Mouse (Mus musculus) thymus, postnatal 36 days (tissue): ENCODE measurements around the gene Pdzd4.
A peak's percentile ranks its signal among the peaks of the same experiment; 100 is the strongest.

Experiments used
- DNase-seq, 2 experiments: peaks; one replicate each; pipeline ENCODE4 v3.0.0; 2022; ENCODE audit warnings: mixed read lengths in 2 of 2

The Pdzd4 gene

DNA sequence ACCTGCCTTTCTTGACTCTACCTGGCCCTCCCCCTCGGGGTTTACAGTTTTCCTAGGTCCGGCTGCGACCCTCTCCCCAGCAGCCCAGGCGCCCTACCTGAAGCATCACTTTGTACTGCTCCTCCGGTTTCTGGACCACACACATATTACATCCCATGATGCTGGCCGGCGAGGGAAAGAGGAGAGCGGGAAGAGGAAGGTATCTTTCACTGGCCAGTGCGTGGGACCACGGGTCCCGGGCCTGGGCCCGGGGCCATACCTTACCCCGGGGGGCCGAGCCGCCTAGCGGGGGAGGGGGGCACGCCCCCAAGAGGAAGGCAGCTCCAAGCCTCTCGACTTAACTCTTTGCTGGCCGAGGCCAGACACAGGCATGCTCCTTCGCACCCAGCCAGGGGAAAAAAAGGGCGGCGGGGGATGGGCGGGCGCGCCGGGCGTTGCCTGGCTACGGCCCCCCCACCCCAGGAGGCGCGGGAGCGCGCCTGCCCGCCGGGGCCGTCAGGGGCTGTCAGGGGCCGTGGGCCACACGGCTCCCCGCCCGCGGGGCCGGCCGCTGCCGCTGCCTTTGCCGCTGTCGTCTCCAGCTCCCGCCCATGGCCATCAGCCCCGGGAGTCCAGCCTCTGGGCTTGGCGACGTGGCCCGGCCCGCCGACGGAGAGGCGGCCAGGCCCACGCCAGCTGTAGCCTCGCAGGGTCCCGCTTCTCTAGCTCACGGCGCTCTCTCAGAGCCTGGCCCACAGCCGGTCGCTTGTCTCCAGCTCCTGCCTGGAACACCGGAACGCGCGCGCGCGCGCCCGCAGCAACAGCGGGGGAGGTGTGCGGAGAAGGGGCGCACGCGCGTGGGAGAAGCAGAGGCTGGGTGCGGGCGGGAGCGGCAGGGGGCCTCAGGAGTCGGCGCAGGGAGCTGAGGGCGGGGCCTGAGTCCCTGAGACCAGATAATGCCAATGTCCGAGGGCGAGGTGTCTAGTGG is at the start of gene Pdzd4:
Gene Pdzd4, minus strand, starts transcription at position 785 of the 967 bp plus-strand sequence.
- DNase-seq: peak; percentile 61 to 77

DNA sequence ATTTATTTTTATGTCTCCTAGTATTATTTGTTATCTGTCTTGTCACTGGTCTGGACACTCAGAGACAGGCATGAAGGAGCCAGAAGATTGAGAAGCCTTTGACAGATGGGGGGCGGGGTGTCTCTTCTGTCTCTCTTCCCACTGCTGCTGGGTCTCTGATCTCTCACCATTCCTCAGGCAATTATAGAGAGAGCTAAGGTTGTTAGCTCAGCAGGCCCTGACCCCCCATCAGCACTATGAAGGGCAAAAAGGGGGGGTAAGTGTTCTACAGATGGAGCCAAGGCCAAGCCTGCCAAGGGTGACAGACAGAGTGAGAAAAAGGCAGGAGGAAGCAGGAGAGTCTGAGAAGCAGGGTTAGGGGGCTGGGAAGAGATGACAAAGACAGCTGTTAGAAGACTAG is 47.2 kb upstream of the Pdzd4 start:
- DNase-seq: no peak

GRCm38 (mm10) chrX:73871474-73871873 is 46.7 kb upstream of the Pdzd4 start:
- DNase-seq: no peak

DNA sequence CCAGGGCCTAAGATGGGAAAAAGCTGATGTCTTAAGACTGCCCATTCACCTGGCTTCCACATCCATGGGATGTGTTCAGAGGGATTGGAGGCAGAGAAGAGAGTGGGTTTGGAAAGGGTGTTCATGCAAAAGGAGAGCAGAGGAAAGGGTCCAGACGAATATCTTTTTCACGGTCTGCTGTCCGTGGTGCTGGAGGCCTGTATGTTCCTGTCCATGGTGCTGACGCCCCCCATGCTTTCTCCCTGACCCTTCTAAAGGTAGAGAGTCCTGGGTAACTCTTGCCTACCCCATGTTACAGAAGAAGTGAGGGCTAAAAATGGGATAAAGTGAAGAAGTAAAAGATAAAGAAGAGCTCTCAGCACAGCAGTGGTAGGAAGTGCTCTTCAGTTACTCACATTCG is 44.6 kb upstream of the Pdzd4 start:
- peak; percentile 12 to 34 for DNase-seq

DNA sequence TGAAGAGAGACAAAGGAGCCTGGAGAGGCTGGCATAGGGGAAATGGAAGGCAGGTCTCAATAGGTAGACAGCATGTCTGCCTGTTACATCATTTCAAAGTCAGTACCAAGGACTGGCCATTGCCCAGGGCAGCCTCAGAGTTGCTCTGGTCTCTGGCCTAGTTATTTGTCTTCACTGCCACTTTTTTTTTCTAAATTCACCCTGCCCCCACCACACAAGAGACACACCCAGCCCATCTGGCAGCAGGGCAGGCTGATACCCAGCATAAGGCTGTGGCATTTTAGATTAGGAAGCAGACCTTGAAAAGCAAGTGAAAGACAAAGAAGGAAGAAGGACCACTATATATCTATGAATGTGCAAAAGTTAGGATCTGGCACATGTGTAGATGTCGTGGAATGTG is 43.1 kb upstream of the Pdzd4 start:
- no peak for DNase-seq

DNA sequence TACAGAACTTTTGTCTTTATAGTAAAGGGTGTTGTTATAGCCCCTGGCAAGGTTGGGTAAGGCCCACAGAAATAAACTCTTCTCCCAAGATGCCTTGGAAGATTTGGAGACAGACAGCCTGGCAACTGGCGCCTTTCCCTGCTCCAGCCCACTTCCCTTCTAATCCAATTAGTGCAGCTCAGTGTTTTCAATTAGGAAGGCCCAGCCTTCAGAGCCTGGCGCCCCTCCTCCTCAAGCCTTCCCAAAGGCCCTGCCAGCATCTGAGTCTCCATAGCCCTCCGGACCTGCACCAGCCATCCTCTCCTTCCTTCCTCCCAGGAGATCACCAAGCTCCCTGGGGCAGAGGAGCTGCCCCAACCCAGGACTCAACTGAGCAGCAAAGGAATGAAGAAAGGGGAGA is 42.5 kb upstream of the Pdzd4 start:
- no peak for DNase-seq

DNA sequence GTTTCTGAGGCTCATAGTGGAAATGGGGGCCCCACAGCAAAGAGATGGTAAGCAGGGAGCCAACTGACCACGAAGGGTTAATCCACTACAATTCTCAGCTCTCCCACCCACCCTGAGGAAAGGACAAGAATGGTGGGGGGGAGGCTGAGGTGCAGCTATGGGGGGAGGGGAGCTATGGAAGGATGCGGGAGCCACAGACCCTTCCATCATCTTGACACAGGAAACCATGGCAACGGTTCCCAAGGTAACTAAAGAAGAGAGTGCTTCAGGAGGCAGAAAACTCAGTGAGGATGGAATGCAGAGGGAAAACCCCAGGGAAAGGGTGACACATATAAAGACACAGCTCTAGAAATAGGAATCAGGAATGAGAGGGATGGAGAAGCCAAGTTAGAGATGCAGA is 39.9 kb upstream of the Pdzd4 start:
- DNase-seq: no peak

DNA sequence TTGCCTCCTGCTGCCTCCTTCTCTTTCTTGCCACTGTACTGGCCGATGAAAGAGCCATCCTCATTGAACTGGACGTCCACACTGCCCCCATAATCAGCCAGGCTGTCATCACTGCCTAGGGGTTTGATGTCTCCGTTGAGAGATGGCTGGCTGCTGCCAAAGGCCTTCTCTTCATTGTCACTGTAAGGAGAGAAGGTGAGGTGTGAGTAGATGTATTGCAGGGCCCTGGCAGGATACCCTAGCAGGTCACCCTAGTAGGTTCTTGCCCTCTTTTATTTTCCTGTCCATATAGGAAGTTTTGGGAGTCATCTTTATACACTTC is 30.3 kb upstream of the Pdzd4 start:
- DNase-seq: no peak

- DNase-seq: no peak
Measured at GRCm38 (mm10) chrX:73854326-73855086, 29.7 kb upstream of the Pdzd4 start.

DNA sequence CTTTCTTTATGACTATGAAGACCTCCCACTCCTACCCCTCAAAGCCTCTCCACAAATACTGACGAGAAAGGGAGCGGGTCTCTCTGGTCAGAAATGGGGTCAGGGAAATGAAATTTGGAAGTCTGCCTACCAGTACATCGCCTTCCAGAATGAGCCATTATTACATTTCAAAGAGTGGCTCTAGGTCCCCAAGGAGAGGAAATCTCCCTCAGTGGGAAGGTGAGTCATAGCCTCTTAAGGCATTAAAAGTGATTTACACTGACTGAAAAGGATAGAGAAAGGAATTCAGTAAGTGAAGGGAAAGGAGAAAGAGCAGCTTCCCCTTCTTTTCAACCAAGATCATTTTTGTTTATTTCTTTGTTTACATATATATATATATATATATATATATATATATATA is 11.9 kb upstream of the Pdzd4 start:
- DNase-seq: no peak

DNA sequence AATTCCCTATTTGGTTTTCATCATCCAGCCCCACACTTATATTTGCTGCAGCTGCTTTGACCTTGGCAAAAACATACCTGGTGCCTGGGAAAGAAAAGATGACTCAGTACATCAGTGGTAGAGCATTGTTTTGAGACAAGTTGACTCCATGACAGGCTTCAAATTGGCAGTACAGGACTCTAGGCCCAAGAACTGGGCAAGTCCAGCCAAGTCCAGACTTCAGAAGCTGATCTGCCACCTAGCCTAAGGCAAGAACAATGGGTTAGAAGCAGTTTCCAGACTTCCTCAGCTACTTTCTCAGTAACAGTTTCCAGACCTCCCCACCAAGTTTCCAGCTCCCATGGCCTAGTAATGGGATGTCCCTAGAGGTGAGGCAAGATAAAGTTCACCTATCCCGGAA is 11.0 kb upstream of the Pdzd4 start:
- no peak for DNase-seq

DNA sequence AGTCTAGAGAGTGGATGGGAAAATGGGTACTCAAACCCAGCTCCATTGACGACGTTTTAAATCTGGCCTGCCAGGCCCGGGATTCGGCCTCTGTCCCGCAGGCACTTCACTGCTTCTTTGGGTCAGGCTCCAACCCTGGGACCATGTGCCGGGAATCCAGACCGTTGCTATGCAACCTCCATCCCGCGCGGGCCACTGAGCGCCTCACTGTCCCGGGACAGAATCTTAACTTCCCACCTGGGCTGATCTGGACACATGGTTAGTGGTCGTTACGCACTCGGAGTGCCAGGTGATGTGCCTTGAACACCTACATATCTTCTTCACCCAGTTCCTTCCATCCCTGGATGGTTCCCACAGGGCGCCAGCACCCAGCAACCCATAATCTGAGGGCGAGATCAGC is 1.0 kb downstream of the Pdzd4 start:
- DNase-seq: no peak

- DNase-seq: no peak
Measured at GRCm38 (mm10) chrX:73816596-73817314, 8.0 kb downstream of the Pdzd4 start.

GRCm38 (mm10) chrX:73815072-73815471 is 9.7 kb downstream of the Pdzd4 start:
- peak in 1 of 2 experiments; percentile 13 for DNase-seq

GRCm38 (mm10) chrX:73805814-73806213 is 19.0 kb downstream of the Pdzd4 start:
- DNase-seq: no peak

GRCm38 (mm10) chrX:73798502-73798901 is 26.3 kb downstream of the Pdzd4 start:
- DNase-seq: peak; percentile 74 to 75

DNA sequence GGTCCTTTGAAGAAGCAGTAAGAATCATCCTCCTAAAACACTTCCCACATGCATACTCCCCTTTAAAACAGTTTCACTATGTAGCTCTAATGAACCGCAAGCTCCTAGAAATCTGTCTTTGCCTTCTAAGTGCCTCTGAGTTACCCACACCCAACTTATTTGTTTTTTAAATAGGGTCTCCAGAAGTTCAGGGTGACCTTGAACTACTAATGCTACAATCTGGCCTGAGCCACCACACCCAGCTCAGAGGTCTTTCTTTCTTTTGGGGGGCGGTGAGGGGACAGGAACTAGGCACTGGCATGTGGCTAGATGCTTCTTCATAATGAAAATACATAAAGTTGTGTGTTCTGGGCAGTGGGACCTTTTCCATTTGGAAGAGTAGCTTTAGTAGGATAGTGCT is 27.3 kb downstream of the Pdzd4 start:
- DNase-seq: no peak

GRCm38 (mm10) chrX:73793505-73793904 is 31.3 kb downstream of the Pdzd4 start:
- DNase-seq: no peak

DNA sequence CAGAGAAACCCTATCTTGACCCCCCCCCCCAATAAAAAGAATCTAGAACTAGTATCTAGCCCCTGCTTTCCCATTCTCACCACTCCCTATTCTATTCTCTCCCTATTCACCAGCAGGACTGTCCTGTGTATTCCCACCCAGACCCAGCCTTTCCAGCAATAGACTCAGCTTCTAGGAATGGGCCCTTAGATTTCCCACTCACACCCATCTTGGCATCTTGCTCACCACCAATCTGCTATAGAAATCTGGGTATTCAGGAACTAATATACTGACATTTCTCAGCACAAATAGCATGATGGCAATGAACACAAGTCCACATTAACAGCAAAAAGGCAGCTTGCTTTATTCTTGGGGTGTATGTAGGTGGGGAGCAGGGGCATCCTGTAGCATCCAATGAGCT is 31.7 kb downstream of the Pdzd4 start:
- no peak for DNase-seq

- DNase-seq: no peak
Measured at GRCm38 (mm10) chrX:73788501-73788900, 36.3 kb downstream of the Pdzd4 start.

GRCm38 (mm10) chrX:73787225-73787558 is 37.6 kb downstream of the Pdzd4 start:
- no peak for DNase-seq

DNA sequence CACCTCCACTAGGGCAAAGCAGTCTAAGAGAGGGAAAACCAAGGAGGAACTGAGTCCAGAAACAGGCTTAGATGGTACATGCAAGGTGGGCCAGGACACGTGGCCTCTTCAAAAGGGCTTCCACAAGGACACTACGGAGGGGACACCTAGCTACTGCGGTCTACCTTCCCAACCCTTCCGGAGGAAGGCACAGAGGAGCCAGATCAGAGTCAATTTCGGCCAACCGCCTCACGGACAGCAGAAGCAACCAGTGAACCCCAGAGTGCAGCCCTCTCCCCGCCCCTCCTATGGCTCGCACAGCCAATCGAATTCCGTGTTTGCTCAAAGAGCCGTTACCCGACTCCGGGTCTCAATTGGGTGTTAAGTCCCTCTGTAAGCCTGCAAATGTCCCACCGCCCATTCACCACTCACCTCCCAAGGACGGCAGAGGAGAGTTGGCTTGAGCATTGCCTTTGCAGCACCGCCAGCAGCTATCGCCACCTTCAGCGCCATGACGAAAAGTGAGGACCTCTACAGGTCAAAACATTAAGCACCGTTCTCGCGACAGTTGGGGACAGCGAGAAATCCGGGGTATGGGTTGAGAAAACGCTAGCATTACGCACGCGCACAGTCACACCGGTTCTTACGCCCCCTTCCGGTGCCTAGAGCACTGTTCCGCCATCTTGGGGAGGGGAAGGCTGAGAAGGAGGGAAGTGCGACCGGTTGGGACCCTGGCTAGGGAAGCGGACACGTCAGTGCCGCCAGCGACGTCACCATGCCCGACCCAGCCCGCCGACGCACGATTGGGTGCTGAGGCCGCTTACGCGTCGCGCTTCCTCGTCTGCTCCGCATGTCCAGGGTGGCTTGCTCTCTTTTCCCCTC is 38.2 kb downstream of the Pdzd4 start, which contains the start of the genes Idh3g and Ssr4:
Gene Idh3g, minus strand, starts transcription at position 534 of the 861 bp plus-strand sequence.
Gene Ssr4, plus strand, starts transcription at position 665 of the 861 bp plus-strand sequence.
- DNase-seq: peak; percentile 90 to 94
